Mouse (Mus musculus) embryonic facial prominence, embryonic 11.5 days (tissue): ENCODE measurements around the gene Pot1a. TPM values are rescaled to one million over a fixed set of nuclear protein-coding genes. Genes with fewer than 3 reads are reported as not detected.

Experiments
- polyA plus RNA-seq: library from polyadenylated mRNA; unstranded; fragments of >200 nt; fragmentation: Nextera tagmentation; extraction: Ambion mirVana; gene quantifications from 2 replicates; pipeline ENCODE4 v1.2.1, GENCODE M21; 2014

The Pot1a gene
- polyA plus RNA-seq, 1 experiment from 2014 or later, result 52.4 TPM

Other genes with a start within 250 kb of the Pot1a start
- 1.6 and 1.7 TPM in 2 replicates for gene Gpr37, start 118.5 kb downstream of the Pot1a start, polyA plus RNA-seq